Mouse (Mus musculus): ENCODE data around the gene Nog. TPM values are rescaled to one million over a fixed set of nuclear protein-coding genes. Genes with fewer than 3 reads are reported as not detected.

The Nog gene
- total and polyA plus RNA-seq, 3 experiments, result not detected

DNA sequence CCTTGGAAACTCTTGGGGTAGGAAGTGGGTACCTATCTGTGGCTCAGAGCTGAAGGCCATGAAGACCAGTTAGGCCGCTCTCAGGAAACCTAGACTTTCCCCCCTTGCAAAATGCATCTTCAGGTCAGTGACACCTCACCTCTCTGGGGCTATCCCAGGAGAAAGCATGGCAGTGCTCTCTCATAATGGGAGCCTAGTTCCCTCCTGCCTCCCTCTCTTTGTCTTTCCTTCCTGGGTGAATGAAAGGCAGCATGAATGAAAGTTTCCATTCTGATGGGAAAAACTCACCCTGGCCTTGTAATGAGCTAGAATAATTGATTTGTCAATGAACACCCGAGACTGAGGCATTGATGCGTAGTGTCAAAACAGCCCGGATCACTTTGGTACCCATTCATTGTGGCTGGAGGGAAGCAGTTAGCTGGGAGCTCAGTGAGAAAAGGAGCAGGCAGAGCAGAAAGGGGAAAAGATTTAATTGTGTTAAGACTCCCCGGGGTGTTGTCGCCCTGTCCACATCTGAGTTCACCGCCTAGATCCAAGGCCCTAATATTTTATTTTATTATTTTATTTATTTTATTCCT lies 42.7 kb downstream of the Nog start:
- Histone ChIP-seq H3K27ac (ENCODE audit: insufficient read depth, low read depth) (no peak overlapping the region), H3K79me2 (replicated peaks; ENCODE audit: control insufficient read depth, extremely low read depth, insufficient read depth, poor library complexity, severe bottlenecking) (no peaks in the 10 kb centered on the region), H3K27me3 (replicated peaks) (no peaks in the 10 kb centered on the region), H3K4me2 (ENCODE audit: insufficient read depth, low read depth, poor library complexity, severe bottlenecking) (no peak overlapping the region), H3K4me3 (replicated peaks in 1 of 3; ENCODE audit: low read depth in 2 of 3, low read length in 2 of 3, poor library complexity in 1 of 3) (no peak overlapping the region), H3K9ac (ENCODE audit: insufficient read depth, low read depth) (no peak overlapping the region), H3K4me1 (ENCODE audit: control insufficient read depth in 1 of 2, insufficient read depth in 2 of 2) (peaks cover 0 to 8% of the 10 kb centered on the region in 2 experiments; a peak in 2 of 4 replicates), H3K9me3 (replicated peaks; ENCODE audit: low read length) (no peaks in the 10 kb centered on the region), H3K36me3 (replicated peaks in 1 of 2; ENCODE audit: control insufficient read depth in 1 of 2, insufficient read depth in 1 of 2, low read length in 1 of 2) (no peaks in the 10 kb centered on the region)
- DNase-seq (ENCODE audit: extremely low read depth), result no peak
- dilution Hi-C loops (cut with MboI; ENCODE audit: extremely low pct_ligation_motif_present, extremely low pct_unique_long_range_greater_than_20kb, low sequenced_read_pairs) (no loop called here), in situ Hi-C loops (cut with MboI; ENCODE audit: low pct_ligation_motif_present, low pct_unique_long_range_greater_than_20kb, low sequenced_read_pairs) (no loop called here)
- TF ChIP-seq CHD2 (IDR thresholded peaks at IDR 0.05; ENCODE audit: low read length), result no peak
- no peak for TF ChIP-seq ZKSCAN1 (IDR thresholded peaks at IDR 0.05; ENCODE audit: borderline replicate concordance, low read depth, low read length)
- TF ChIP-seq JUN (IDR thresholded peaks at IDR 0.05; ENCODE audit: insufficient read depth, low read depth, low read length), result no peak
- TF ChIP-seq UBTF (IDR thresholded peaks at IDR 0.05; ENCODE audit: low read depth, low read length), result no peak
- TF ChIP-seq POLR2A (IDR thresholded peaks at IDR 0.05; ENCODE audit: low read depth, low read length), result no peak
- TF ChIP-seq TBP (conservative IDR thresholded peaks at IDR 0.05; ENCODE audit: low read depth, low read length), result no peak
- no peak for TF ChIP-seq NELFE (IDR thresholded peaks at IDR 0.05; ENCODE audit: low read depth, low read length)
- TF ChIP-seq HCFC1 (IDR thresholded peaks at IDR 0.05; ENCODE audit: low read depth, low read length), result no peak

DNA sequence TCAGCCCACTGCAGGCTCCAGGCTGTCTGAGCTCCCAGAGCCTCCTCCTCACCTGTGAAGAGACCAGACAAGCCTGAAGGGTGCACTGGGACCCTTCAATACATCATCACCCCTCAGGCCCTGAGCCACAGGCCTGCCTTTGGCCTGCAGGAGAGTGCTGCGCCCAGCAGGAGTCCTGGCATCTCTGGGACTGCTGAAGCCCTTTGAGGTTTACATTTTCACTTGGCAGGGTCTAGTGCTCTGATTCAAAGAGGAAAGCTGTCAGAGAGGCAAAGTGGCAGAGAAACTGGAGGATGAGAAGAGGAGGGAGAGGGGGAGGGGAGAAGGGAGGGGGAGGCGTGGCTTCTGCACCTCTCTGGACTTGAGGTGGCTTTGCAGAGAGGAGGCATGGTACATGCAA lies 44.2 kb downstream of the Nog start:
- dilution Hi-C loops (cut with MboI; ENCODE audit: extremely low pct_ligation_motif_present, extremely low pct_unique_long_range_greater_than_20kb, low sequenced_read_pairs) (no loop called here), in situ Hi-C loops (cut with MboI; ENCODE audit: low pct_ligation_motif_present, low pct_unique_long_range_greater_than_20kb, low sequenced_read_pairs) (no loop called here)
- peaks cover 0 to 8% of the 10 kb centered on the region in 2 experiments; a peak in 2 of 4 replicates for H3K4me1 ChIP-seq (ENCODE audit: control insufficient read depth in 1 of 2, insufficient read depth in 2 of 2)
- H3K27ac ChIP-seq (ENCODE audit: insufficient read depth, low read depth), result no peak overlapping the region
- no peaks in the 10 kb centered on the region for H3K79me2 ChIP-seq (replicated peaks; ENCODE audit: control insufficient read depth, extremely low read depth, insufficient read depth, poor library complexity, severe bottlenecking)
- no peaks in the 10 kb centered on the region for H3K36me3 ChIP-seq (replicated peaks in 1 of 2; ENCODE audit: control insufficient read depth in 1 of 2, insufficient read depth in 1 of 2, low read length in 1 of 2)
- DNase-seq (ENCODE audit: extremely low read depth), result no peak
- no peak overlapping the region for H3K9ac ChIP-seq (ENCODE audit: insufficient read depth, low read depth)
- H3K4me3 ChIP-seq (replicated peaks in 1 of 3; ENCODE audit: low read depth in 2 of 3, low read length in 2 of 3, poor library complexity in 1 of 3), result no peak overlapping the region
- no peaks in the 10 kb centered on the region for H3K27me3 ChIP-seq (replicated peaks)
- no peak overlapping the region for H3K4me2 ChIP-seq (ENCODE audit: insufficient read depth, low read depth, poor library complexity, severe bottlenecking)
- no peaks in the 10 kb centered on the region for H3K9me3 ChIP-seq (replicated peaks; ENCODE audit: low read length)
- TF ChIP-seq TBP (conservative IDR thresholded peaks at IDR 0.05; ENCODE audit: low read depth, low read length), result no peak
- no peak for TF ChIP-seq MAFK (IDR thresholded peaks at IDR 0.05; ENCODE audit: insufficient replicate concordance, low read length)
- no peak for TF ChIP-seq RAD21 (IDR thresholded peaks at IDR 0.05; ENCODE audit: low read depth, low read length)
- no peak for TF ChIP-seq UBTF (IDR thresholded peaks at IDR 0.05; ENCODE audit: low read depth, low read length)
- no peak for TF ChIP-seq MAX (IDR thresholded peaks at IDR 0.05; ENCODE audit: low read length)
- no peak for TF ChIP-seq ETS1 (conservative IDR thresholded peaks at IDR 0.05; ENCODE audit: low read depth, low read length)
- TF ChIP-seq ZKSCAN1 (IDR thresholded peaks at IDR 0.05; ENCODE audit: borderline replicate concordance, low read depth, low read length), result no peak
- no peak for TF ChIP-seq BHLHE40 (IDR thresholded peaks at IDR 0.05; ENCODE audit: low read depth, low read length)
- no peak for TF ChIP-seq GABPA (IDR thresholded peaks at IDR 0.05; ENCODE audit: insufficient replicate concordance, low read depth, low read length)
- TF ChIP-seq CHD1 (IDR thresholded peaks at IDR 0.05; ENCODE audit: low read depth, low read length), result no peak
- TF ChIP-seq USF2 (conservative IDR thresholded peaks at IDR 0.05; ENCODE audit: low read depth, low read length), result no peak
- TF ChIP-seq ZNF384 (IDR thresholded peaks at IDR 0.05; ENCODE audit: low read depth, low read length), result no peak
- TF ChIP-seq TCF12 (IDR thresholded peaks at IDR 0.05; ENCODE audit: low read depth, low read length), result no peak
